Mouse (Mus musculus) embryonic facial prominence, embryonic 10.5 days (tissue): ENCODE results near the gene Mtmr12. TPM values are rescaled to one million over a fixed set of nuclear protein-coding genes. Genes with fewer than 3 reads are reported as not detected.

Source experiments
- DNase-seq: peaks from one replicate; pipeline ENCODE4 v3.0.0-alpha.2; 2017; ENCODE audit warnings: low spot score
- H3K27ac ChIP-seq: fragments of 300-500 bp; sonication (generic); replicated peaks from 2 replicates; pipeline ENCODE4 v1.5.1; 2016; ENCODE audit warnings: mild to moderate bottlenecking
- H3K27me3 ChIP-seq: fragments of 300-500 bp; sonication (generic); replicated peaks from 2 replicates; pipeline ENCODE4 v1.6.1; 2016; ENCODE audit warnings: low read depth, mild to moderate bottlenecking; ENCODE audit not compliant: poor library complexity, severe bottlenecking
- H3K36me3 ChIP-seq: fragments of 300-500 bp; sonication (generic); replicated peaks from 2 replicates; pipeline ENCODE4 v1.6.1; 2016; ENCODE audit warnings: mild to moderate bottlenecking, moderate library complexity
- H3K4me1 ChIP-seq: fragments of 300-500 bp; sonication (generic); 2 replicates; pipeline ENCODE4 v1.6.1; 2016
- H3K4me3 ChIP-seq: fragments of 300-500 bp; sonication (generic); 2 replicates; pipeline ENCODE4 v1.5.1; 2016; ENCODE audit warnings: mild to moderate bottlenecking, moderate library complexity
- H3K9me3 ChIP-seq: fragments of 300-500 bp; sonication (generic); 2 replicates; pipeline ENCODE4 v1.6.1; 2016; ENCODE audit warnings: mild to moderate bottlenecking
- WGBS: fragments of 180-500 bp; shearing (Covaris S2); methylation state at CpG from one replicate; pipeline ENCODE4 v1.1.7; 2016; 5-methylcytosine and 5-hydroxymethylcytosine counted together
- polyA plus RNA-seq: library from polyadenylated mRNA; unstranded; fragments of >200 nt; fragmentation: Nextera tagmentation; extraction: Ambion mirVana; gene quantifications from 2 replicates; pipeline ENCODE4 v1.2.1, GENCODE M21; 2016

Mtmr12 gene
- polyA plus RNA-seq, 1 experiment from 2014 or later: 19.0 TPM

DNA sequence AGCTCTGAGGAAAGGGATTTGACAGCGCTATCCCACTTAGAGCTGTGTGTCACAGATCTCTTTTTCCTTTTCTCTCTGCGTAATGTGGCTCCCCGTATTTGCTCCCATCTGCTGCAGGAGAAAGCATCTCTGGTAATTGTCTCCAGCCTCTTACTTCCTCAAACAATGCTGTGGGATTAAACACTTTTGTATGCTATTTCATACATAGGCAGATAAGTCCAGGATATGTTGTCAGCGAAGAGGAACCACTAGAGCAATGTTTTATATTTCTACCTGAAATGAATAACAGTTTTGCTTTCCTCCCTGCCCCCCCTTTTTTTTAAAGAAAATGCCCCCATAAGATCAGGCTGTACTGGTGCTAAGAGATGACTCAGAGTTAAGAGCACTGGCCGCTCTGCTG lies 103.7 kb downstream of the Mtmr12 start:
- peaks cover 3% of the 10 kb centered on the region; the same call in 1 of the 2 replicates for H3K4me1 ChIP-seq
- WGBS: 94% methylated on average over 5 of the region's 5 CpGs
- no peak for DNase-seq
- no peak overlapping the region for H3K27ac ChIP-seq
- H3K27me3 ChIP-seq: no peaks in the 10 kb centered on the region
- no peaks in the 10 kb centered on the region for H3K36me3 ChIP-seq
- H3K9me3 ChIP-seq: no peaks in the 10 kb centered on the region
- H3K4me3 ChIP-seq: no peak overlapping the region

DNA sequence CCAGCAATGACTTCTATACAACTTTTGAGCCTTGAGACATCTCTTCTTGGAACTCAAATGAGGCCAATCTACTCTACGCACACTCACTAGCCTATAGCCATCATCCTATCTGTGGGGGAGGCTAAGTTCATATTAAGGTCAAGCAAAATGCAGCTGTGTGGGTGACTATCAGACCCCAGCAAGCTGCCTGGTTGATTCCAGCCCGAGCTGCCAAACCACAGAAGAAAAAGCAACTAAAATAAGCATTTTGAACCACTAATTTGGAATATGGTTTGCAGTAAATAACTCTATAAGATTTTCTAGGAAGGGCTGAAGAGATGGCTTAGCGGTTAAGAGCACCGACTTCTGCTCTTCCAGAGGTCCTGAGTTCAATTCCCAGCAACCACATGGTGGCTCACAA lies 105.8 kb downstream of the Mtmr12 start:
- H3K36me3 ChIP-seq: no peaks in the 10 kb centered on the region
- no peaks in the 10 kb centered on the region for H3K27me3 ChIP-seq
- DNase-seq: no peak
- H3K9me3 ChIP-seq: no peaks in the 10 kb centered on the region
- H3K27ac ChIP-seq: no peak overlapping the region
- peaks cover 4% of the 10 kb centered on the region; the same call in 1 of the 2 replicates for H3K4me1 ChIP-seq
- H3K4me3 ChIP-seq: no peak overlapping the region
- WGBS: 90% methylated on average over 4 of the region's 4 CpGs

DNA sequence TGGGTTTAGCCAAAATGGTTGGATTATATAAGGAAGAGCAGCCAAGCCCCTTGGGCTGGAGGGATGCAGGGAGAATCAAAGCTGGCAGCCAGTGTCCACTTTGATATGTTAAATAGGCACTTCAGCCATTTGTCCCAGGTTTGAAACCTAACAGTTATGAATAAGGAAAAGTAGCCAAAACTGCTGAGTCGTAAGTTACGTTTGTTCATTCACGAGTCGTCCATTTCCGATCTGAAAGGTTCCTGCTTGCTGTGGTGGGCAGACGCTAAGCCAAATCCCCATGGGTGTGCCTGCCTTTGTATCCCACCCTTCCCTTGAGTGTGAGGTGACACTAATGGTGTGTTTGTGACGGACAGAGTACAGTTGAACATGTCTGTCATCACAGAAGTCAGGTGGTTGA lies 106.6 kb downstream of the Mtmr12 start:
- Histone ChIP-seq H3K27ac (no peak overlapping the region), H3K4me3 (no peak overlapping the region), H3K9me3 (no peaks in the 10 kb centered on the region), H3K4me1 (peaks cover 4% of the 10 kb centered on the region; the same call in 1 of the 2 replicates), H3K36me3 (no peaks in the 10 kb centered on the region), H3K27me3 (no peaks in the 10 kb centered on the region)
- WGBS: 91% methylated on average over 7 of the region's 7 CpGs
- no peak for DNase-seq

GRCm38 (mm10) chr15:12313255-12313654 lies 108.4 kb downstream of the Mtmr12 start:
- Histone ChIP-seq H3K9me3 (no peaks in the 10 kb centered on the region), H3K4me1 (peaks cover 4% of the 10 kb centered on the region; the same call in 1 of the 2 replicates), H3K27me3 (no peaks in the 10 kb centered on the region), H3K27ac (no peak overlapping the region), H3K36me3 (no peaks in the 10 kb centered on the region), H3K4me3 (no peak overlapping the region)
- 33% methylated on average over 1 of the region's 1 CpGs for WGBS
- DNase-seq: no peak

GRCm38 (mm10) chr15:12314584-12314983 lies 109.8 kb downstream of the Mtmr12 start:
- Histone ChIP-seq H3K27me3 (peaks cover 13% of the 10 kb centered on the region), H3K9me3 (no peaks in the 10 kb centered on the region), H3K4me1 (peaks cover 4% of the 10 kb centered on the region; the same call in 1 of the 2 replicates), H3K4me3 (no peak overlapping the region), H3K36me3 (no peaks in the 10 kb centered on the region), H3K27ac (no peak overlapping the region)
- DNase-seq: no peak
- WGBS: 86% methylated on average over 5 of the region's 5 CpGs

DNA sequence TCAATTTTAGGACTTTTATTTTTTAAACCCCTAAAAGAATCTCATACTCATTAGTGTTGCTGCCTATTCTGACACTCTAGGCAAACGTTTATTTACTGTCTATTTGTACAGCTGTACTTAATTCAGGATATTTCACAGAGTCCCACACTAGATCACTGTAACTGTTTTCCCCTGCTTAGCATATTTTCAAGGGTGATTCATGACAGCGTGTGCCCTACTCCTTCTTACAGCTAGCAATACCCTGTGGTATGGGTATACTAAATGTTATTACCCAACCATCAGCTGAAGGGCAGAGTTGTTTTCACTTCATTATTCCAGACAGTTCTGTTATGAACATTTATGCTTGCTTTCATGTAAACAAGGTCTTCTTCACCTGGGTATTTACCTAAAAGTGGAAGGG lies 111.2 kb downstream of the Mtmr12 start:
- no peak overlapping the region for H3K4me3 ChIP-seq
- no peak for DNase-seq

GRCm38 (mm10) chr15:12317290-12317689 lies 112.5 kb downstream of the Mtmr12 start:
- Histone ChIP-seq H3K4me3 (no peak overlapping the region), H3K27me3 (peaks cover 19% of the 10 kb centered on the region), H3K27ac (no peak overlapping the region), H3K4me1 (peaks cover 4% of the 10 kb centered on the region; the same call in 1 of the 2 replicates), H3K9me3 (no peaks in the 10 kb centered on the region), H3K36me3 (no peaks in the 10 kb centered on the region)
- DNase-seq: no peak
- 85% methylated on average over 5 of the region's 5 CpGs for WGBS

More for the DNA sequence above, 111.2 kb downstream of the Mtmr12 start:
- Histone ChIP-seq H3K4me1 (peaks cover 4% of the 10 kb centered on the region; the same call in 1 of the 2 replicates), H3K36me3 (no peaks in the 10 kb centered on the region), H3K27ac (no peak overlapping the region), H3K27me3 (peaks cover 19% of the 10 kb centered on the region), H3K9me3 (no peaks in the 10 kb centered on the region)
- WGBS: 62% methylated on average over 2 of the region's 2 CpGs

- H3K27me3 ChIP-seq: peaks cover 19% of the 10 kb centered on the region
- H3K4me3 ChIP-seq: no peak overlapping the region
- no peak for DNase-seq
- H3K9me3 ChIP-seq: no peaks in the 10 kb centered on the region
- no peaks in the 10 kb centered on the region for H3K36me3 ChIP-seq
- peaks cover 9% of the 10 kb centered on the region for H3K4me1 ChIP-seq
- WGBS: 78% methylated on average over 8 of the region's 8 CpGs
- no peak overlapping the region for H3K27ac ChIP-seq
Measured at GRCm38 (mm10) chr15:12318451-12318850, 113.6 kb downstream of the Mtmr12 start.

- WGBS: 48% methylated on average over 5 of the region's 5 CpGs
- Histone ChIP-seq H3K27me3 (peaks cover 19% of the 10 kb centered on the region), H3K9me3 (no peaks in the 10 kb centered on the region), H3K36me3 (0 out of 2 replicates have a peak, but pooled peaks cover 8% of the 10 kb centered on the region), H3K4me1 (peaks cover 18% of the 10 kb centered on the region), H3K27ac (no peak overlapping the region), H3K4me3 (no peak overlapping the region)
- DNase-seq: no peak
Measured at GRCm38 (mm10) chr15:12319889-12320288, 115.1 kb downstream of the Mtmr12 start.

DNA sequence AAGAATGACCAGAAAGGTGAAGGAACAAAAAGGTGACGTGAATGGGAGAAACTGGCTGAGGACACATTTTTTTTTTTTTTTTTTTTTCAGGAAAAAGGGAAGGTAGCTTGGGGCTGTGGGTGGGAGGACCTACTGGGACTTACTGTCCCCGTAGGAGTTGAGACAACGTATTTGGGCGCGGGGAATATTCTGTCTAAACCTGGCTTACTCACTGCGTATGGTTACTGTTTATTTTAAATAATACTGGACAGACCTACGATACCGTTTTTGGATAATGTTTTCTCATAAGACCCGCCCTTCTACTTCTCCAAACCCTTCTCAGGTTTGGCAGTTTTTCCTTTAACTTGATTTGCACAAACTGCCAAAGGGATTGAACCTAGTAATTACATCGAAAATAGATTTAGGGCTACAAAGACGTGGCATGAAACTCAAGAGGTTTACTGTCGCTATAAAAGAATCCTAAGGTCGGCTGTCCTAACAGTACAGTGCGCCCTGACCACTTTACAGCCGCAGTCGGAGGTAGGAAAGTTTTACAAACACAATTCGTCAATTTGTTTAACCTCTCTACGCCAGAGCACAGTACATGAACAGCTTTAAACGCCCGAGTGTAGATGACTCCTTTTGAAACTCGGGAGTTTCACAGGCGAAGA lies 115.7 kb downstream of the Mtmr12 start:
- 7% methylated on average over 22 of the region's 22 CpGs for WGBS
- Histone ChIP-seq H3K36me3 (peaks cover 11% of the 10 kb centered on the region), H3K9me3 (no peaks in the 10 kb centered on the region), H3K27ac (peak overlapping the region; percentile 97), H3K4me1 (peaks cover 18% of the 10 kb centered on the region), H3K27me3 (peaks cover 19% of the 10 kb centered on the region), H3K4me3 (peak overlapping the region; percentile 99)
- no peak for DNase-seq

DNA sequence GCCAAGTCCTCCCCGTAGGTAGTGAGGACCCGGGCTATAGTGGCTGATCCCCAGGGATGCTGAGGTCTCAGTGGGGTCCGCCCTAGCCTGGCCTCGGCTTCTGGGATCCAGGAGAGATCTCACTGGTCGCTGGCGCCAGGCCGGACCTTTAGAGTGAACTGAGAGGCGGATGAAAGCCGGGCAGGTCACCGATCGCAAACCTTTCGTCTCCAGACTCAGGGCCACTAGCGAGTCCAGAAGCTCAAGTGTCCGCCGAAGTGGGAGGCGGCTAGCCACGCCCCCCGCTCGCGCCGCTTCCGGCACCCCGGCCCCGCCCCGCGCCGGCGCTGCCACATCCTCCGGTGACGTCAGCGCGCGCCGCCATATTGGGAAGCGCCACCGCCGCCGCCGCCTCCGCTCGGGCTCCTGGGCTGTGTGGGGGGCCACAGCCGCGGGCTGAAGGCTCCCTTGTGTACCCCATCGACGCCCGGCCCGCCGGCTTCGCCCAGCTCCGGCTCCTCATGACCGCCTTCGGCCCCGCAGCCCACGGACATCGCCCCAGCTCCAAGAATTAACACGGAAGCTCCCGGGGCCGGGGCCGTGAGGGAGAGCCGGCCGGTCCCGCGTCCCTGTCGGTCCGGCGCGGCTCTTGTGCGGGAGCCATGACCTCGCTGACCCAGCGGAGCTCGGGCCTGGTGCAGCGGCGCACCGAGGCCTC lies 116.4 kb downstream of the Mtmr12 start, which contains the start of gene Golph3:
Golph3 (plus strand) TSS at position 360 of the 697 bp plus-strand sequence.
- WGBS: under 1% methylated on average over 74 of the region's 74 CpGs
- H3K27ac ChIP-seq: peak within 1 kb of the TSS; percentile 97
- peaks cover 19% of the 10 kb centered on the region for H3K27me3 ChIP-seq
- no peaks in the 10 kb centered on the region for H3K9me3 ChIP-seq
- peaks cover 20% of the 10 kb centered on the region for H3K4me1 ChIP-seq
- peak; percentile 97 for DNase-seq
- H3K36me3 ChIP-seq: peaks cover 18% of the 10 kb centered on the region
- peak within 1 kb of the TSS; percentile 99 for H3K4me3 ChIP-seq

DNA sequence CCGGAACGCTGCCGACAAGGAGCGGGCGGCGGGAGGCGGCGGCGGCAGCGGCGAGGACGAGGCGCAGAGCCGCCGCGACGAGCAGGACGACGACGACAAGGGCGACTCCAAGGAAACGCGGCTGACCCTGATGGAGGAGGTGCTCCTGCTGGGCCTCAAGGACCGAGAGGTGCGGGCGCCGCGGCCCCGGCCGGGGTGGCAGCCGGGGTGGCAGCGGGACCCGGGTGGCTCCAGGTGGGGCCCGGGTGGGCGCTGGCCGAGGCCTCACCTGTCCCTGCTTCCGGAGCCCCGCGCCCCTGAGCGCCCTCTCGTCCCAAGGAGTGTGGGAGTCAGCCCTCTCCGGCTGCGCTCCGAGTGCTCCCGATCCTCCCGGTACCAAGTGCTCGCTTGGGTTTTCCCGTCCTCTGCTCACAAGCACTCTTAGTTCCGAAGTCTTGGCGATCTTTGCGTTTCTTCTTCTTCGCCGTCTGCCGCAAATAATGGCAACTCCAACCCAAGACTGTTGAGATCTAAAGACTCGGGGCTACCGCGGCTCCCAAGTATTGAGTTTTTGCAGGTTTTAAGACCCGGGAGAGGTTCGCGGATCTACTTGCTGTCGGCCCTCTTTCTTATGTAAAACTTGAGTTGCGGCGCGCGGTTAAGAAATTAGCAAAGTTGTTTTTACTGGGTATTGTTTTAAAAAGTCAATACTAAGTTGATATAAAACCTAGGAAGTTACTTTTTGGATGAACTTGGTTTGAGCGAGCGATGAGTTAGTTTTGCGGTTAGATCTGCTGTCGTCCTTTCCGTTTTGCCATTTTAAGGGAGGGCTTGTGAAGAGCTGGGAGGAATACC lies 117.2 kb downstream of the Mtmr12 start, which contains the start of gene 1810049J17Rik:
1810049J17Rik (minus strand) TSS at position 112 of the 834 bp plus-strand sequence.
- Histone ChIP-seq H3K4me1 (peaks cover 20% of the 10 kb centered on the region), H3K4me3 (peak within 1 kb of the TSS; percentile 99), H3K27ac (peak within 1 kb of the TSS; percentile 97), H3K36me3 (peaks cover 19% of the 10 kb centered on the region), H3K9me3 (no peaks in the 10 kb centered on the region), H3K27me3 (peaks cover 19% of the 10 kb centered on the region)
- under 1% methylated on average over 70 of the region's 70 CpGs for WGBS
- peak; percentile 72 for DNase-seq
